Mouse (Mus musculus): ENCODE measurements around the gene Wdr95. TPM values are rescaled to one million over a fixed set of nuclear protein-coding genes. Genes with fewer than 3 reads are reported as not detected.

Wdr95 gene
- total and polyA plus RNA-seq, 3 experiments, result 0.29 TPM; not detected in 2

- Histone ChIP-seq H3K27ac (no peak overlapping the region; the same call in 1 of the 2 replicates), H3K4me1 (ENCODE audit: control insufficient read depth, insufficient read depth, low read length) (peaks cover 2% of the 10 kb centered on the region; the same call in 1 of the 2 replicates), H3K9ac (ENCODE audit: low read depth, low read length) (no peak overlapping the region), H3K27me3 (ENCODE audit: control insufficient read depth, insufficient read depth, low read length) (no peaks in the 10 kb centered on the region), H3K79me2 (replicated peaks; ENCODE audit: control insufficient read depth, insufficient read depth, low read length) (no peaks in the 10 kb centered on the region), H3K36me3 (ENCODE audit: control insufficient read depth, insufficient read depth, low read length) (no peaks in the 10 kb centered on the region), H3K4me3 (no peak overlapping the region)
- WGBS, result 64% methylated on average over 13 of the region's 13 CpGs
- intact Hi-C loops (cut with DNase I), result no loop called here
- DNase-seq, result peak in 1 of 2 experiments; percentile 19
- TF ChIP-seq CTCF (IDR thresholded peaks at IDR 0.05), result no peak
- no peak for TF ChIP-seq POLR2A (IDR thresholded peaks at IDR 0.05; ENCODE audit: insufficient read depth, low read depth, low read length)
- TF ChIP-seq EP300 (IDR thresholded peaks at IDR 0.05; ENCODE audit: insufficient read depth, low read depth, low read length), result no peak
Measured at GRCm38 (mm10) chr5:149568993-149569392, 40.5 kb downstream of the Wdr95 start.

GRCm38 (mm10) chr5:149576977-149577376 is 48.5 kb downstream of the Wdr95 start:
- no peak for DNase-seq
- Histone ChIP-seq H3K4me1 (ENCODE audit: control insufficient read depth, insufficient read depth, low read length) (no peaks in the 10 kb centered on the region), H3K9ac (ENCODE audit: low read depth, low read length) (no peak overlapping the region), H3K27ac (no peak overlapping the region), H3K79me2 (replicated peaks; ENCODE audit: control insufficient read depth, insufficient read depth, low read length) (no peaks in the 10 kb centered on the region), H3K4me3 (no peak overlapping the region), H3K36me3 (ENCODE audit: control insufficient read depth, insufficient read depth, low read length) (no peaks in the 10 kb centered on the region), H3K27me3 (ENCODE audit: control insufficient read depth, insufficient read depth, low read length) (no peaks in the 10 kb centered on the region)
- 28% methylated on average over 10 of the region's 10 CpGs for WGBS
- TF ChIP-seq POLR2A (IDR thresholded peaks at IDR 0.05; ENCODE audit: insufficient read depth, low read depth, low read length) (no peak), CTCF (IDR thresholded peaks at IDR 0.05) (no peak), EP300 (IDR thresholded peaks at IDR 0.05; ENCODE audit: insufficient read depth, low read depth, low read length) (no peak)
- intact Hi-C loops (cut with DNase I), result no loop called here

- Histone ChIP-seq H3K27ac (no peak overlapping the region), H3K9ac (ENCODE audit: low read depth, low read length) (no peak overlapping the region), H3K27me3 (ENCODE audit: control insufficient read depth, insufficient read depth, low read length) (no peaks in the 10 kb centered on the region), H3K4me1 (ENCODE audit: control insufficient read depth, insufficient read depth, low read length) (no peaks in the 10 kb centered on the region), H3K79me2 (replicated peaks; ENCODE audit: control insufficient read depth, insufficient read depth, low read length) (no peaks in the 10 kb centered on the region), H3K36me3 (ENCODE audit: control insufficient read depth, insufficient read depth, low read length) (no peaks in the 10 kb centered on the region), H3K4me3 (no peak overlapping the region)
- TF ChIP-seq CTCF (IDR thresholded peaks at IDR 0.05) (no peak), POLR2A (IDR thresholded peaks at IDR 0.05; ENCODE audit: insufficient read depth, low read depth, low read length) (no peak), EP300 (IDR thresholded peaks at IDR 0.05; ENCODE audit: insufficient read depth, low read depth, low read length) (no peak)
- intact Hi-C loops (cut with DNase I), result no loop called here
- DNase-seq, result no peak
- WGBS, result 41% methylated on average over 10 of the region's 10 CpGs
Measured at GRCm38 (mm10) chr5:149577449-149577848, 49.0 kb downstream of the Wdr95 start.

- no peak for DNase-seq
- Histone ChIP-seq H3K27me3 (ENCODE audit: control insufficient read depth, insufficient read depth, low read length) (no peaks in the 10 kb centered on the region), H3K79me2 (replicated peaks; ENCODE audit: control insufficient read depth, insufficient read depth, low read length) (no peaks in the 10 kb centered on the region), H3K4me3 (no peak overlapping the region), H3K4me1 (ENCODE audit: control insufficient read depth, insufficient read depth, low read length) (no peaks in the 10 kb centered on the region; the same call in 1 of the 2 replicates), H3K27ac (no peak overlapping the region), H3K36me3 (ENCODE audit: control insufficient read depth, insufficient read depth, low read length) (no peaks in the 10 kb centered on the region), H3K9ac (ENCODE audit: low read depth, low read length) (no peak overlapping the region)
- WGBS, result 63% methylated on average over 5 of the region's 5 CpGs
- TF ChIP-seq EP300 (IDR thresholded peaks at IDR 0.05; ENCODE audit: insufficient read depth, low read depth, low read length), result no peak
- TF ChIP-seq POLR2A (IDR thresholded peaks at IDR 0.05; ENCODE audit: insufficient read depth, low read depth, low read length), result no peak
- no peak for TF ChIP-seq CTCF (IDR thresholded peaks at IDR 0.05)
- intact Hi-C loops (cut with DNase I), result no loop called here
Measured at GRCm38 (mm10) chr5:149582642-149583262, 54.3 kb downstream of the Wdr95 start.

GRCm38 (mm10) chr5:149583507-149583906 is 55.0 kb downstream of the Wdr95 start:
- no peaks in the 10 kb centered on the region for H3K79me2 ChIP-seq (replicated peaks; ENCODE audit: control insufficient read depth, insufficient read depth, low read length)
- H3K36me3 ChIP-seq (ENCODE audit: control insufficient read depth, insufficient read depth, low read length), result no peaks in the 10 kb centered on the region
- WGBS, result 58% methylated on average over 8 of the region's 8 CpGs
- intact Hi-C loops (cut with DNase I), result no loop called here
- H3K27me3 ChIP-seq (ENCODE audit: control insufficient read depth, insufficient read depth, low read length), result no peaks in the 10 kb centered on the region
- DNase-seq, result no peak
- no peak overlapping the region for H3K4me3 ChIP-seq
- no peak for TF ChIP-seq POLR2A (IDR thresholded peaks at IDR 0.05; ENCODE audit: insufficient read depth, low read depth, low read length)
- no peak for TF ChIP-seq EP300 (IDR thresholded peaks at IDR 0.05; ENCODE audit: insufficient read depth, low read depth, low read length)
- no peak for TF ChIP-seq CTCF (IDR thresholded peaks at IDR 0.05)
- H3K4me1 ChIP-seq (ENCODE audit: control insufficient read depth, insufficient read depth, low read length), result no peaks in the 10 kb centered on the region; the same call in 1 of the 2 replicates
- no peak overlapping the region for H3K27ac ChIP-seq
- no peak overlapping the region for H3K9ac ChIP-seq (ENCODE audit: low read depth, low read length)

- 44% methylated on average over 8 of the region's 8 CpGs for WGBS
- intact Hi-C loops (cut with DNase I), result no loop called here
- Histone ChIP-seq H3K4me3 (no peak overlapping the region), H3K27ac (no peak overlapping the region), H3K36me3 (ENCODE audit: control insufficient read depth, insufficient read depth, low read length) (no peaks in the 10 kb centered on the region), H3K27me3 (ENCODE audit: control insufficient read depth, insufficient read depth, low read length) (no peaks in the 10 kb centered on the region), H3K9ac (ENCODE audit: low read depth, low read length) (no peak overlapping the region), H3K4me1 (ENCODE audit: control insufficient read depth, insufficient read depth, low read length) (no peaks in the 10 kb centered on the region; the same call in 1 of the 2 replicates), H3K79me2 (replicated peaks; ENCODE audit: control insufficient read depth, insufficient read depth, low read length) (no peaks in the 10 kb centered on the region)
- no peak for TF ChIP-seq POLR2A (IDR thresholded peaks at IDR 0.05; ENCODE audit: insufficient read depth, low read depth, low read length)
- TF ChIP-seq CTCF (IDR thresholded peaks at IDR 0.05), result no peak
- TF ChIP-seq EP300 (IDR thresholded peaks at IDR 0.05; ENCODE audit: insufficient read depth, low read depth, low read length), result no peak
- DNase-seq, result no peak
Measured at GRCm38 (mm10) chr5:149584154-149584655, 55.7 kb downstream of the Wdr95 start.

Data from heart, adult 2 months (tissue).